In genomic region chr11:72361385-72362346, GRCm38 (mm10) we compare ENCODE assay signal across 9 mouse cellular contexts. TPM values are rescaled to one million over a fixed set of nuclear protein-coding genes. Genes with fewer than 3 reads are reported as not detected.
A peak's percentile ranks its signal among the peaks of the same experiment; 100 is the strongest.
DNase-seq lines count a peak whose midpoint lies in the region; ATAC-seq lines count a peak whose summit lies in the region.
"Had no signal": no experiment of that assay in that cellular context is flagged by ENCODE, and none has a peak within 500 bp of the region (broad histone marks: within the 10 kb centered on the region; RNA-seq: fewer than 3 reads in every experiment).

No protein-coding gene starts in this region.

- 8% methylated on average over 42 of the region's 42 CpGs for WGBS in intestine, embryonic 16.5 days

- H3K4me1 ChIP-seq in intestine, embryonic 16.5 days (ENCODE audit: control insufficient read depth, insufficient read depth, low read length): 0 out of 2 replicates have a peak, but pooled peaks cover 3% of the 10 kb centered on the region

- H3K9ac ChIP-seq in intestine, embryonic 16.5 days (ENCODE audit: low read depth, low read length): peak overlapping the region; percentile 62

- H3K36me3 ChIP-seq in intestine, embryonic 16.5 days (ENCODE audit: control insufficient read depth, insufficient read depth, low read length): no peaks in the 10 kb centered on the region

- no peak overlapping the region for H3K27ac ChIP-seq in intestine, embryonic 16.5 days (ENCODE audit: low read length)

- H3K4me2 ChIP-seq in intestine, embryonic 16.5 days (ENCODE audit: low read depth, low read length): peak overlapping the region; percentile 86

- intact Hi-C loops in gastrocnemius, postnatal 14 days (cut with DNase I; ENCODE audit: low total_unique reads): no loop called here
- intact Hi-C loops in left cerebral cortex, postnatal 10 days (cut with DNase I): no loop called here

- peak; percentile 84 for ATAC-seq in intestine, embryonic 16.5 days

- peak overlapping the region; percentile 51 for H3K4me3 ChIP-seq in intestine, embryonic 16.5 days (ENCODE audit: low read length)

- peak; percentile 89 for DNase-seq in adrenal gland, postnatal 14 days
- DNase-seq in cerebellum, postnatal 36 days: peak; percentile 40 to 49
- DNase-seq in gastrocnemius, postnatal 14 days: peak; percentile 61
- DNase-seq in left cerebral cortex, postnatal 10 days (ENCODE audit: extremely low spot score in 1 of 2, low spot score in 2 of 2): peak; percentile 66 to 83
- peak; percentile 75 for DNase-seq in lung, postnatal 4 days
- peak; percentile 81 to 88 for DNase-seq in right cerebral cortex, adult 2 months (ENCODE audit: low spot score in 2 of 2)
- DNase-seq in adipocyte (ENCODE audit: low spot score): no peak

- H3K27me3 ChIP-seq in intestine, embryonic 16.5 days (replicated peaks; ENCODE audit: control insufficient read depth, insufficient read depth, low read length): no peaks in the 10 kb centered on the region

- no peaks in the 10 kb centered on the region for H3K9me3 ChIP-seq in intestine, embryonic 16.5 days (ENCODE audit: control insufficient read depth, low read length)

RNA-seq across cellular contexts. Expression of gene Tekt1, which starts 0.6 kb away (rescaled TPM):
- not detected in 2 replicates for total RNA-seq in adrenal gland, postnatal 14 days (2021)
- total RNA-seq in gastrocnemius, postnatal 14 days (2021): under 1 TPM; 0.78 TPM
- polyA plus RNA-seq in intestine, embryonic 16.5 days (2015; fragmentation: Nextera tagmentation; extraction: Ambion mirVana): 0.16 and 0.26 TPM in 2 replicates
- total RNA-seq in left cerebral cortex, postnatal 10 days (2021): 1 to 10 TPM in 1 of 2 experiments, under 1 TPM in 1; 0.99 to 1.2 TPM
- polyA plus RNA-seq: large intestine, adult 2 months had no signal

RNA-seq across cellular contexts. Expression of gene Fbxo39, which starts 47.4 kb away (rescaled TPM):
- not detected in 2 replicates for total RNA-seq in adrenal gland, postnatal 14 days (2021)
- total RNA-seq in gastrocnemius, postnatal 14 days (2021): not detected
- not detected in 2 replicates for polyA plus RNA-seq in intestine, embryonic 16.5 days (2015; fragmentation: Nextera tagmentation; extraction: Ambion mirVana)
- total RNA-seq in left cerebral cortex, postnatal 10 days (2021): not detected
- polyA plus RNA-seq: large intestine, adult 2 months had no signal

RNA-seq across cellular contexts. Expression of gene Smtnl2, which starts 49.8 kb away (rescaled TPM):
- total RNA-seq in adrenal gland, postnatal 14 days (2021): 4.1 and 5.4 TPM in 2 replicates
- 100 to 1,000 TPM; 160 to 162 TPM for total RNA-seq in gastrocnemius, postnatal 14 days (2021)
- polyA plus RNA-seq in intestine, embryonic 16.5 days (2015; fragmentation: Nextera tagmentation; extraction: Ambion mirVana): 27.3 and 28.9 TPM in 2 replicates
- 1 to 10 TPM; 1.7 to 1.8 TPM for total RNA-seq in left cerebral cortex, postnatal 10 days (2021)

Comparison
In these comparisons a context has a peak if more than half of its experiments do, and no peak if none do; other contexts are left out.
1. RNA of gene Smtnl2, which starts 49.8 kb away (total RNA-seq): 160 to 162 TPM in gastrocnemius, postnatal 14 days; 4.1 to 5.4 TPM in adrenal gland, postnatal 14 days and 1.7 to 1.8 TPM in left cerebral cortex, postnatal 10 days; every median in the first group is over 10 times any median in the second.